Mouse (Mus musculus) bone marrow macrophage, adult 2 months (primary cell): Measurements from ENCODE around the gene Flt3.

Experiments used
- CTCF ChIP-seq: IDR thresholded peaks from 2 replicates; pipeline ENCODE4 v1.5.1; 2012; ENCODE audit warnings: low read depth, mild to moderate bottlenecking, low read length, moderate library complexity
- POLR2A ChIP-seq: IDR thresholded peaks from 2 replicates; pipeline ENCODE4 v1.6.1; 2012; ENCODE audit warnings: mild to moderate bottlenecking, low read depth, low read length, borderline replicate concordance

GRCm38 (mm10) chr5:147444757-147445156 is 44.5 kb upstream of the Flt3 start:
- TF ChIP-seq POLR2A (no peak), CTCF (no peak)
